Mouse (Mus musculus) testis, adult 2 months (tissue): ENCODE measurements around the gene Tor2a.

ENCODE experiments used
- CTCF ChIP-seq: fragments of 200-500 bp; IDR thresholded peaks from 2 replicates; pipeline ENCODE4 v1.5.1; 2012; ENCODE audit warnings: low read depth, mild to moderate bottlenecking, inconsistent platforms, low read length, moderate library complexity; ENCODE audit not compliant: control insufficient read depth, insufficient read depth, insufficient replicate concordance
- POLR2A ChIP-seq: fragments of 200-500 bp; IDR thresholded peaks from 2 replicates; pipeline ENCODE4 v1.6.1; 2012; ENCODE audit warnings: low read depth, mild to moderate bottlenecking, inconsistent platforms, low read length, moderate library complexity; ENCODE audit not compliant: control insufficient read depth

- TF ChIP-seq CTCF (no peak), POLR2A (no peak)
Observed at GRCm38 (mm10) chr2:32731911-32732310, 25.1 kb upstream of the Tor2a start.
